Mouse (Mus musculus): Measurements from ENCODE around the gene Bend4. TPM values are rescaled to one million over a fixed set of nuclear protein-coding genes. Genes with fewer than 3 reads are reported as not detected.
A peak's percentile ranks its signal among the peaks of the same experiment; 100 is the strongest.

The Bend4 gene
- total RNA-seq, 1 experiment from 2014 or later: 9.6 TPM

DNA sequence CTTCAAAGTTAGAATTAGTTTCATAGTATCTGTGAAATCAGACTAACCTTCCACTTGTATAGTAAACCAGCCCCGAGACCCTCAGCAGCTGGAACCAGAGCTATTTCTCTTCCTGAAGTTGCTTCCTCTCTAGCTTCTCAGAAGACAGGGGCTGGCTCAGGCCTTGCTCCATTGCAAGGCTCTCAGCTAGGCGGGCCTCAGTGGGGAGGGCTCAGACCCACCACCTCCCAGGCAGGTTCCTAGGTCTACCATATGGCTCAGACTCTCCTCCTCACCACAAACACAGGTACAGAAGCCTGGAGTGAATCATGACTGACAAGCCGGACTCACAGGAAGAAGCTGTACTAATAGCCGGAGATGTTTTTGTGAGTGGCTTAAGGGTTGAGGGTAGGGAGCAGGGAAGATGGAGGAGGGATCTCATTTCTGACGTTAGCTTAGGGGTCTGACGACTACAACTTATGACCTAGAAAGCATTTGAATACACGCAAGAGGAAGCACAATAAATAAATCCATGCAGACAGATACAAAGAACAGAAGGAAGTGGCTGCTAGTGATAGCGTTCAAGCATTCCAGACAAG is 51.0 kb downstream of the Bend4 start:
- peak; percentile 56 to 74 for ATAC-seq (replicated peaks in 1 of 2; ENCODE audit: insufficient read depth in 1 of 2, low FRiP score in 2 of 2, low TSS enrichment in 1 of 2, low read depth in 1 of 2, poor library complexity in 2 of 2, severe bottlenecking in 2 of 2)

DNA sequence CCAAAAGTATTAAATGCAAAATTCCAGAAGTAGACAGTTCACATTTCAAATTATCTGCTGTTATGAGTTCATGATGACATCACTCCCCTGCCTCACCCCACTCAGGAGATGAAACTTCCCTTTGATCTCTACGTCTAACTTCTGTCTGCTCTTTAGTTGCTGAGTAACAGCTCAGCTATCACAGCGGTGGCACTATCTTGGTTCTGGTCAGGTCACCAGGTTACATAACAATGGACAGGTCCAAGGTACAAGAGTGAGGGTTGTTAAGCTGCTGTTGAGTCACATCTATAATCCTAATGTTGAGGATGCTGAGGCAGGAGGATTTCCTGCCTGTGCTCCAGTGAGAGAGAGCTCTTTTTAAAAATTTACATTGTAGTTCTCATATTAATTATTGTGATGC is 65.2 kb downstream of the Bend4 start:
- no peak for ATAC-seq (replicated peaks in 1 of 2; ENCODE audit: insufficient read depth in 1 of 2, low FRiP score in 2 of 2, low TSS enrichment in 1 of 2, low read depth in 1 of 2, poor library complexity in 2 of 2, severe bottlenecking in 2 of 2)

DNA sequence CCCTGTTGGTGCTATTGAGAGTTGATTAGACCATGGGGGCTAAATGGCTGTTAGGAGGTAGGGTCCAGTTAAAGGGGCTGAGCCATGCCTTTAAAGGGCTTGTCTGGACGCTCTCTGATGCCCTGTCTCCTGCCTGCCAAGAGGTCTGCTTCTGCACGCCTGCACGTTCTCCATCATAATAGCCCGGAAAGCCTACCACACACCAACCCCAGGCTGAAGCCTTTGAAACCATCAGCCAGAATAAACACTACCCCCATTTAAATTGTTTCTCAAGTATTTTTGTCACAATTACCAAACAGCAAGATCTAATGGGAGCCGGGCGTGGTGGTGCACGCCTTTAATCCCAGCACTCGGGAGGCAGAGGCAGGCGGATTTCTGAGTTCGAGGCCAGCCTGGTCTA is 65.8 kb downstream of the Bend4 start:
- ATAC-seq (replicated peaks in 1 of 2; ENCODE audit: insufficient read depth in 1 of 2, low FRiP score in 2 of 2, low TSS enrichment in 1 of 2, low read depth in 1 of 2, poor library complexity in 2 of 2, severe bottlenecking in 2 of 2): no peak

DNA sequence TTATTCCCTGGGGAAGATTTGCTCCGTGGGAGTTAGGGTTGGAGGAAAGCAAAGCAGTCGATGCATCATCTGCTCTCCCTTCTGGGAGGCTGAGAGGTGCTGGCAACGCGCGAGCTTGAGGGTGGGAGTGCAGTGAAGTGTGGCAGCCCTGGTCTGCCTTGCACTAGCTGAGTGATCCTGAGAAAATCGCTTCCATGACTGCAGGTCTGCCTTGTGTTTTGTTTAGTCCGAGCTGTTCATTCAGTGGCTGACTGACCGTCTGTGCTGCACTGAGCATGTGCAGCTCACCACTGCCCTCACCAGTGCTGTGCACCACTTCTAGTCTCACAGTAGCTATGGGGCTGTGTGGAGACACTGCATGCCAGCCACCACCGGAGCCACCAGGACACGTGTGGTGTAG is 79.2 kb downstream of the Bend4 start:
- no peak for ATAC-seq (replicated peaks in 1 of 2; ENCODE audit: insufficient read depth in 1 of 2, low FRiP score in 2 of 2, low TSS enrichment in 1 of 2, low read depth in 1 of 2, poor library complexity in 2 of 2, severe bottlenecking in 2 of 2)

DNA sequence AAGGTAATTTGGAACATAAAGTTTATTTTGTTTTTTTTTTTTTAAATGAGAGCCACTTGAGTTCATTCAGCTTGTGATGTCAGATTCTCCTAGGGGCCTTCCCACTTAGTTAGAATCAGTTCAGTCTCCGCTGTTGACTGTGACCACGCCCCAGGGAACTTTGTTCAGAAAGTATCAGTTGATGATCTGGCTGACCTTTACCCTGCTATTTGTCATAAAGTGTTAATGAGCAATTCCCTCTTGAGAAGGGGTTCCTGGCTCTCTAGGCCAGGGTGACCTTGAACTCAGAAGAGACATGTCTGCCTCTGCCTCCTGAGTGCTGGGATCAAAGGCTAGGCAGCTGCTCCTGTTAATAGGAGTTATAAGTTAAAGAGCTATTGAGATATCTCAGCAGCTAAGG is 81.0 kb downstream of the Bend4 start:
- ATAC-seq (replicated peaks in 1 of 2; ENCODE audit: insufficient read depth in 1 of 2, low FRiP score in 2 of 2, low TSS enrichment in 1 of 2, low read depth in 1 of 2, poor library complexity in 2 of 2, severe bottlenecking in 2 of 2): no peak

Other genes starting within 250 kb of the Bend4 start
- gene Tmem33, start 167.7 kb downstream of the Bend4 start, total RNA-seq (2017): 46.1 and 67.7 TPM in 2 replicates
- 39.3 and 46.8 TPM in 2 replicates for gene Slc30a9, start 121.4 kb downstream of the Bend4 start, total RNA-seq (2017)
- 0.10 TPM in 1 of 2 replicates, not detected in the other for gene Shisa3, start 179.6 kb upstream of the Bend4 start, total RNA-seq (2017)